Mouse (Mus musculus): ENCODE data around the gene Nup205.

- no peak for TF ChIP-seq CTCF (IDR thresholded peaks at IDR 0.05)
- TF ChIP-seq EP300 (IDR thresholded peaks at IDR 0.05): no peak
Observed at GRCm38 (mm10) chr6:35279306-35279705, 102.1 kb downstream of the Nup205 start.

Measured in lung, postnatal 0 days (tissue).